Mouse (Mus musculus) heart, embryonic 10.5 days (tissue): Measurements from ENCODE around the gene Mrpl33. TPM values are rescaled to one million over a fixed set of nuclear protein-coding genes. Genes with fewer than 3 reads are reported as not detected.
A peak's percentile ranks its signal among the peaks of the same experiment; 100 is the strongest.
"Not testable (repeated sequence)": the region's sequence is repeated elsewhere in the genome, so short reads cannot be mapped to it uniquely, and the experiment has no call there.

Experiments
- DNase-seq: peaks from one replicate; pipeline ENCODE4 v3.0.0-alpha.2; 2017; ENCODE audit warnings: low spot score
- H3K27ac ChIP-seq: fragments of 300-500 bp; sonication (generic); 2 replicates; pipeline ENCODE4 v1.5.1; 2016; ENCODE audit warnings: mild to moderate bottlenecking
- H3K27me3 ChIP-seq: fragments of 300-500 bp; sonication (generic); 2 replicates; pipeline ENCODE4 v1.6.1; 2016; ENCODE audit warnings: mild to moderate bottlenecking; ENCODE audit not compliant: poor library complexity, insufficient read depth, severe bottlenecking
- H3K36me3 ChIP-seq: fragments of 300-500 bp; sonication (generic); 2 replicates; pipeline ENCODE4 v1.6.1; 2016; ENCODE audit warnings: mild to moderate bottlenecking, moderate library complexity
- H3K4me1 ChIP-seq: fragments of 300-500 bp; sonication (generic); 2 replicates; pipeline ENCODE4 v1.6.1; 2016; ENCODE audit warnings: mild to moderate bottlenecking
- H3K4me3 ChIP-seq: fragments of 300-500 bp; sonication (generic); 2 replicates; pipeline ENCODE4 v1.5.1; 2016; ENCODE audit warnings: mild to moderate bottlenecking, moderate library complexity
- H3K9me3 ChIP-seq: fragments of 300-500 bp; sonication (generic); 2 replicates; pipeline ENCODE4 v1.6.1; 2016; ENCODE audit warnings: mild to moderate bottlenecking, moderate library complexity
- WGBS: fragments of 180-500 bp; shearing (Covaris S2); methylation state at CpG from one replicate; pipeline ENCODE4 v1.1.7; 2016; 5-methylcytosine and 5-hydroxymethylcytosine counted together
- polyA plus RNA-seq: library from polyadenylated mRNA; unstranded; fragments of >200 nt; fragmentation: Nextera tagmentation; extraction: Ambion mirVana; gene quantifications from 2 replicates; pipeline ENCODE4 v1.2.1, GENCODE M21; 2016

Gene Mrpl33
- polyA plus RNA-seq, 1 experiment from 2014 or later, result 294 TPM

DNA sequence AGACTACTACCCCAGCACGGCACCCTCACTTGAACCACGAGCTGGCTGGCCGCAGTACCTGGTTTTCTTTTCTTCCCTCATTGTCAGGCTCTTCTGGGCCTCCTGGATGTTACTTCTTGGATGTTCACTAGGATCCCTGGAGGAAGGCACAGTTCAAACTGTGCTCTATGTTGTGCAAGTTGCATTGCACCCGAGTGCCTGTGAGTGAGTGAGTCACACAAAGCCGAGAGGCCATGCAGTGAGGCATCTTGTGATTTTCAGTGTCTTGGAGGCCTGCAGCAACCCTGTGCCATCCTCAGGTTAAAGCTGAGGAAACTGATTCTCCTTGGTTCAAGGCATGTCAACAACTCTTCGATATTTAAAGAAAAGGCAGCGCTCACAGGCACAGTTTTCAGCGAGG is 31.8 kb downstream of the Mrpl33 start:
- Histone ChIP-seq H3K9me3 (no peaks in the 10 kb centered on the region), H3K4me3 (no peak overlapping the region), H3K27me3 (no peaks in the 10 kb centered on the region), H3K4me1 (peaks cover 36% of the 10 kb centered on the region), H3K36me3 (peaks cover 5% of the 10 kb centered on the region; the same call in 1 of the 2 replicates), H3K27ac (peak overlapping the region; percentile 89; the same call in 1 of the 2 replicates)
- WGBS, result 86% methylated on average over 8 of the region's 8 CpGs
- DNase-seq, result no peak

DNA sequence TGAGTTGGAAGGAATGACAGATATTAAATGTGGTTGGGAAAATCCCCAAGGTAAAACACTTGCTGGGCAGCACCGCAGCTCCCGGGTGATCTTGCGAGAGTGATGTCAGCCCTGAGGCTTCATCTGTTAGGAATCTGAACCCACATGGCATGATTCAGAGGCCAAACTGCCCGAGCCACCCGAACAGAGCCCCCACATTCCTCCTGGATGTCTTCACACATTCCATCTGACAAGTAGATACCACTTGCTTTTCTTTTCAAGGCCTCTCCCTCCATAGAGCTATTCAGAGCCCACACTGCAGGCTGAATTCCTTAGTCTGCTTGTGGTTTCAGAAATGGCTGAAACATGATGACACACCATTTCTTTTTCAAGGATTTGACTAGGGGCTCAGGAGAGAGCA is 33.3 kb downstream of the Mrpl33 start:
- peak; percentile 91 for DNase-seq
- Histone ChIP-seq H3K4me1 (peaks cover 36% of the 10 kb centered on the region), H3K4me3 (no peak overlapping the region), H3K27ac (peak overlapping the region; percentile 89), H3K9me3 (no peaks in the 10 kb centered on the region), H3K36me3 (peaks cover 5% of the 10 kb centered on the region; the same call in 1 of the 2 replicates), H3K27me3 (no peaks in the 10 kb centered on the region)
- WGBS, result 22% methylated on average over 5 of the region's 5 CpGs

DNA sequence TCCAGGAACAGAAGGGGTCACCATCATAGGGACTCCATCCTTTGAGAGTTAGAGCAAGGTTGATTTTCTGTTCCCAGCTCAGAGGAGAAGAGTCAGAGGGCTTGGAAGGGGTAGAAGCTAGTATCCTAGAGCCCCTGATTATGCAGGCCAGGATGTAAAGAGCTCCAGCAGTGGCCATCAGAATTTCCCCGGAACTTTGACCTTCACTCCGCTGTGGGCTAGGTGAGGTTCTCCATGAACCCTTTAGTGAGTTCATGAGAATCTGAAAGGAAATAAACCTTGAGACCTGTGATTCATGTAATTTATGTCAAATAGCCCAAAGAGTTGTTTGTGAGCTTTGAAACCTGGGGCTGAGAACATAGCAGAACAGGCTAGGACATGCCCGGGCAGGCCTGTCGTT is 34.4 kb downstream of the Mrpl33 start:
- H3K4me3 ChIP-seq, H3K36me3 ChIP-seq, H3K27me3 ChIP-seq, H3K9me3 ChIP-seq, DNase-seq: not testable (repeated sequence)
- WGBS, result 96% methylated on average over 4 of the region's 4 CpGs
- peak overlapping the region; percentile 89 for H3K27ac ChIP-seq
- peaks cover 40% of the 10 kb centered on the region for H3K4me1 ChIP-seq

- Histone ChIP-seq H3K27me3 (no peaks in the 10 kb centered on the region), H3K27ac (no peak overlapping the region), H3K9me3 (no peaks in the 10 kb centered on the region), H3K36me3 (peaks cover 2% of the 10 kb centered on the region; the same call in 1 of the 2 replicates), H3K4me1 (peaks cover 33% of the 10 kb centered on the region), H3K4me3 (no peak overlapping the region)
- DNase-seq, result no peak
- WGBS, result 74% methylated on average over 4 of the region's 4 CpGs
These were observed 37.4 kb downstream of the Mrpl33 start for GRCm38 (mm10) chr5:31634161-31634560.

GRCm38 (mm10) chr5:31634679-31635078 is 37.9 kb downstream of the Mrpl33 start:
- H3K27me3 ChIP-seq, result no peaks in the 10 kb centered on the region
- H3K4me1 ChIP-seq, result peaks cover 28% of the 10 kb centered on the region
- H3K4me3 ChIP-seq, result no peak overlapping the region
- 56% methylated on average over 5 of the region's 5 CpGs for WGBS
- peaks cover 2% of the 10 kb centered on the region; the same call in 1 of the 2 replicates for H3K36me3 ChIP-seq
- DNase-seq, result no peak
- H3K9me3 ChIP-seq, result no peaks in the 10 kb centered on the region
- H3K27ac ChIP-seq, result no peak overlapping the region

- no peaks in the 10 kb centered on the region for H3K27me3 ChIP-seq
- no peak overlapping the region; the same call in 1 of the 2 replicates for H3K27ac ChIP-seq
- H3K36me3 ChIP-seq, result peaks cover 2% of the 10 kb centered on the region; the same call in 1 of the 2 replicates
- no peak for DNase-seq
- no peak overlapping the region for H3K4me3 ChIP-seq
- no peaks in the 10 kb centered on the region for H3K9me3 ChIP-seq
- H3K4me1 ChIP-seq, result peaks cover 15% of the 10 kb centered on the region
- WGBS, result 55% methylated on average over 9 of the region's 9 CpGs
These were observed 40.0 kb downstream of the Mrpl33 start for GRCm38 (mm10) chr5:31636636-31637253.

- Histone ChIP-seq H3K36me3 (no peaks in the 10 kb centered on the region), H3K4me3 (no peak overlapping the region), H3K4me1 (peaks cover 26% of the 10 kb centered on the region), H3K27me3 (no peaks in the 10 kb centered on the region), H3K27ac (no peak overlapping the region), H3K9me3 (no peaks in the 10 kb centered on the region)
- 83% methylated on average over 2 of the region's 2 CpGs for WGBS
- DNase-seq, result no peak
These were observed 43.8 kb downstream of the Mrpl33 start for GRCm38 (mm10) chr5:31640542-31640941.

DNA sequence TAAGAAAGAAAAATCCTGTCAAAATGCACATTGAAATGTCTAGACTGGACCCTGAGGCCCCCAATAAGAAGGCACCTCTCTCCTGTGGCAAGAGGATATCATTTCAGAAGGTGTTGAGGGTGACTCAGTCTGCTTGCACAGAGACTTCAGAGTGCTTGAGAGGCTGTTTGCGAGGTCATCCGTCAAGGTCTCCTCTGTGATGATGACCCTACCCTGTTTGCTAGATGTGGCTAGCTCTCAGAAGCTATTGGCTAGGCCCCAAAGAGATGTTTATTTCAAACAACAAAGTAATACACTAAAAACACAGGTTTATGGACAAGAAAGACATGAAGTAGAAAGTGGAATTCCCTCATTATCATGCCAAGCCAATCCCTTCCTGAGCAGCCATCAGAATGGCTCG is 45.6 kb downstream of the Mrpl33 start:
- WGBS, result 87% methylated on average over 3 of the region's 3 CpGs

GRCm38 (mm10) chr5:31644272-31644671 is 47.5 kb downstream of the Mrpl33 start:
- WGBS, result 74% methylated on average over 4 of the region's 4 CpGs
- peak overlapping the region; percentile 17; the same call in 1 of the 2 replicates for H3K27ac ChIP-seq

More for the DNA sequence above, 45.6 kb downstream of the Mrpl33 start:
- Histone ChIP-seq H3K36me3 (no peaks in the 10 kb centered on the region), H3K27me3 (no peaks in the 10 kb centered on the region), H3K4me3 (no peak overlapping the region), H3K4me1 (peaks cover 11% of the 10 kb centered on the region), H3K9me3 (no peaks in the 10 kb centered on the region), H3K27ac (no peak overlapping the region)
- no peak for DNase-seq

DNA sequence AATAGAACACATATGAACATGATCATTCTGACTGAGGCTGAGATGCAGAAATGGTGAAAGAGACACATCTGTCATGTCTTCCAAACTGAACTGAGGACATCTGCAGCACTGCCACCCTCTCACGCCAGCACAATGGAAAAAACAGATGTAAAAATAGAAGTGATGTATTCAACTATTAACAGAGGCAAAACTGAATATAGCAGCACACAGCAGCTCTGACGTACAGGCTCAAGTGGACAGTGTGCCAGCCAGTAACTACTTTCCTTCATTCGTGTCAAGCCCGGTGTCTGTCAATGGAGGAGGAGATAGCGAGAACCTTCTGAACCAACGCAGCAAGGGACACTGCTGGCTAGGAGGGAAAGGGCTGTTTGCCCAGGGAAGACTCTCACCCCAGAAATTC is 48.1 kb downstream of the Mrpl33 start:
- Histone ChIP-seq H3K36me3 (0 out of 2 replicates have a peak, but pooled peaks cover 2% of the 10 kb centered on the region), H3K27me3 (no peaks in the 10 kb centered on the region), H3K4me3 (no peak overlapping the region), H3K27ac (peak overlapping the region; percentile 45; the same call in 1 of the 2 replicates), H3K9me3 (no peaks in the 10 kb centered on the region), H3K4me1 (peaks cover 11% of the 10 kb centered on the region; the same call in 1 of the 2 replicates)
- WGBS, result 73% methylated on average over 6 of the region's 6 CpGs
- no peak for DNase-seq

More at GRCm38 (mm10) chr5:31644272-31644671, 47.5 kb downstream of the Mrpl33 start:
- peaks cover 11% of the 10 kb centered on the region; the same call in 1 of the 2 replicates for H3K4me1 ChIP-seq
- DNase-seq, result no peak
- no peaks in the 10 kb centered on the region for H3K9me3 ChIP-seq
- H3K36me3 ChIP-seq, result 0 out of 2 replicates have a peak, but pooled peaks cover 2% of the 10 kb centered on the region
- H3K4me3 ChIP-seq, result no peak overlapping the region
- no peaks in the 10 kb centered on the region for H3K27me3 ChIP-seq

GRCm38 (mm10) chr5:31645798-31646197 is 49.1 kb downstream of the Mrpl33 start:
- Histone ChIP-seq H3K9me3 (no peaks in the 10 kb centered on the region), H3K4me3 (no peak overlapping the region), H3K27me3 (no peaks in the 10 kb centered on the region), H3K36me3 (0 out of 2 replicates have a peak, but pooled peaks cover 2% of the 10 kb centered on the region), H3K4me1 (peaks cover 11% of the 10 kb centered on the region; the same call in 1 of the 2 replicates), H3K27ac (peak overlapping the region; percentile 36; the same call in 1 of the 2 replicates)
- no peak for DNase-seq
- 94% methylated on average over 6 of the region's 6 CpGs for WGBS

GRCm38 (mm10) chr5:31646574-31646973 is 49.8 kb downstream of the Mrpl33 start:
- Histone ChIP-seq H3K4me3 (no peak overlapping the region), H3K9me3 (no peaks in the 10 kb centered on the region), H3K27ac (no peak overlapping the region), H3K27me3 (no peaks in the 10 kb centered on the region), H3K4me1 (peaks cover 11% of the 10 kb centered on the region; the same call in 1 of the 2 replicates), H3K36me3 (0 out of 2 replicates have a peak, but pooled peaks cover 2% of the 10 kb centered on the region)
- 89% methylated on average over 6 of the region's 6 CpGs for WGBS
- no peak for DNase-seq

GRCm38 (mm10) chr5:31647327-31647726 is 50.6 kb downstream of the Mrpl33 start:
- no peak for DNase-seq
- H3K4me3 ChIP-seq, result no peak overlapping the region
- H3K4me1 ChIP-seq, result peaks cover 11% of the 10 kb centered on the region; the same call in 1 of the 2 replicates
- 0 out of 2 replicates have a peak, but pooled peaks cover 2% of the 10 kb centered on the region for H3K36me3 ChIP-seq
- H3K27me3 ChIP-seq, result no peaks in the 10 kb centered on the region
- WGBS, result 77% methylated on average over 2 of the region's 2 CpGs
- no peaks in the 10 kb centered on the region for H3K9me3 ChIP-seq
- H3K27ac ChIP-seq, result no peak overlapping the region
